Mouse (Mus musculus) cortical plate, adult 2 months (tissue): ENCODE data around the gene Kcnh7. TPM values are rescaled to one million over a fixed set of nuclear protein-coding genes. Genes with fewer than 3 reads are reported as not detected.

Experiments used
- H3K27ac ChIP-seq: fragments of 200-500 bp; 2 replicates; pipeline ENCODE4 v1.5.1; 2012; ENCODE audit warnings: low read length, control low read depth, inconsistent platforms; ENCODE audit not compliant: insufficient read depth
- H3K4me1 ChIP-seq: fragments of 200-500 bp; 2 replicates; pipeline ENCODE4 v1.6.1; 2011; ENCODE audit warnings: low read length; ENCODE audit not compliant: control insufficient read depth, insufficient read depth
- H3K4me3 ChIP-seq: fragments of 200-500 bp; 2 replicates; pipeline ENCODE4 v1.5.1; 2011; ENCODE audit warnings: mild to moderate bottlenecking, low read length, control low read depth; ENCODE audit not compliant: insufficient read depth
- CTCF ChIP-seq: fragments of 200-500 bp; IDR thresholded peaks from 2 replicates; pipeline ENCODE4 v1.5.1; 2011; ENCODE audit warnings: mild to moderate bottlenecking, control low read depth, low read length; ENCODE audit not compliant: insufficient read depth; ENCODE audit errors: extremely low read depth
- POLR2A ChIP-seq: fragments of 200-500 bp; IDR thresholded peaks from 2 replicates; pipeline ENCODE4 v1.6.1; 2011; ENCODE audit warnings: mild to moderate bottlenecking, low read length, control low read depth; ENCODE audit not compliant: insufficient read depth; ENCODE audit errors: extremely low read depth
- polyA plus RNA-seq: library from polyadenylated mRNA; depleted of rRNA; stranded (reverse); fragments of >200 nt; gene quantifications from 2 replicates; pipeline ENCODE4 v1.2.3, GENCODE M21; 2012

Gene Kcnh7
- polyA plus RNA-seq, 1 experiment, result 26.9 TPM

DNA sequence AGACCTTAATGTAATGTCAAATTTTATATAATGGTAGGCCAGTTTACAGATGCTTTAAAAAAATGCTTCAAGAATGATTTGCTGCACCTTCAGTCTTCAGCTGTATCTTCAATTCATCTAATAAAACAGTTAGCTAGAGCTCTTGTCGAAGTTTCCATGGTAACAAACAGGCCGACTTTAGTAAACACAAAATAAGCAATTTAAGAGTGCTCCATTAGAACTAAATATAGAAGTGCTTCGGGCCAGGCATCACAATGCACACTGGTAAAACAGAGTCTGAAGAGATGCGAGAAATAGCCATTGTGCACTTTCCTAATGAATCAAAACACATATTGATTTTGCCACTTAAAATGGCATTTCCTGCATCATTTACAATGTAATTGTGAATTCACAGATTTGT, 305.3 kb downstream of the Kcnh7 start:
- Histone ChIP-seq H3K4me3 (no peak overlapping the region), H3K4me1 (no peaks in the 10 kb centered on the region), H3K27ac (no peak overlapping the region)
- TF ChIP-seq CTCF (no peak), POLR2A (no peak)

- no peak for TF ChIP-seq POLR2A
- no peak overlapping the region for H3K27ac ChIP-seq
- H3K4me1 ChIP-seq, result no peaks in the 10 kb centered on the region
- H3K4me3 ChIP-seq, result no peak overlapping the region
Observed at GRCm38 (mm10) chr2:62855391-62855790, 328.7 kb downstream of the Kcnh7 start.

- no peaks in the 10 kb centered on the region; the same call in 1 of the 2 replicates for H3K4me1 ChIP-seq
- no peak overlapping the region for H3K27ac ChIP-seq
- no peak overlapping the region for H3K4me3 ChIP-seq
- TF ChIP-seq CTCF (no peak), POLR2A (no peak)
Observed at GRCm38 (mm10) chr2:62842630-62843029, 341.5 kb downstream of the Kcnh7 start.

GRCm38 (mm10) chr2:62834261-62834660, 349.8 kb downstream of the Kcnh7 start:
- Histone ChIP-seq H3K27ac (no peak overlapping the region), H3K4me1 (no peaks in the 10 kb centered on the region), H3K4me3 (no peak overlapping the region)
- TF ChIP-seq POLR2A, result no peak
- no peak for TF ChIP-seq CTCF

- no peaks in the 10 kb centered on the region for H3K4me1 ChIP-seq
- H3K4me3 ChIP-seq, result no peak overlapping the region
- H3K27ac ChIP-seq, result no peak overlapping the region
- TF ChIP-seq POLR2A, result no peak
Observed at GRCm38 (mm10) chr2:62819231-62819630, 364.9 kb downstream of the Kcnh7 start.

DNA sequence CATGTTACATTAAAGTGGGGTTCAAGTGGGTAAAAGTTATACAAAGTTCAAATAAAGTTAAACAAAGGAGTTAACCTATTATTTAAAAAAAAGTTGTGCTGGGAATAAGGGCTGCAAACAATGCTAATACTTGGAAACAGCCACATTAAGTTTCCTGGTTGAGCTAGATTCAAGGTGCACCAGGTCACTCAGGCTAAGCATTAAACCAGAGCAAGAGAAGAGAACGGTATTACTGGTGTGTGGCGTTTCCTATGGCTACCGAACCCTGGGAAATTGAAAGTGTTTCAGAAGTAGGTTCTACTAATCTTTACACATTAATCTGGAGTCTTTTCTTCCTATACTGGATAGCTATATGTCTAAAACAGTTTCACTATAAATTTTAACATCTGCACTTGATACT, 368.1 kb downstream of the Kcnh7 start:
- Histone ChIP-seq H3K4me3 (no peak overlapping the region), H3K4me1 (no peaks in the 10 kb centered on the region), H3K27ac (no peak overlapping the region)
- no peak for TF ChIP-seq POLR2A
- no peak for TF ChIP-seq CTCF

DNA sequence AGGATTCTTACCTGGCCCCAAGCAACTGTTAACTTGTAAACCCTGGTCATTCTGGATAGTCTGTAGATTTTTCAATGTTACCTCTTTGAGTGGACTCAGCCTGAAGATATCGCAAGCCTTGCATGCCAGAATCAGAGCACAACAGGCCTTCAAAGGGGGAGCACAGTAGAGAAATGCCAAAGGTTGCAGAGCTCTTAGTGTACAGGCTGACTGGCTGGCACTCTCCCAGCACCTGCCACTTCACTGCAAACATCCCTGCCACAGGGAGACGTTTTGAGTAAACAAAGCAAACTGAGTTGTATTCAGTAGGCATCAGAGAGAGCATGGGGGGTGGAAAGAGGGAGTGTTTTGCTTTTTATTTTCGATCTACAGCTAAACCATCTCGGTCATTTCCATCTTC, 375.3 kb downstream of the Kcnh7 start:
- Histone ChIP-seq H3K27ac (no peak overlapping the region), H3K4me3 (no peak overlapping the region), H3K4me1 (peaks cover 2% of the 10 kb centered on the region; the same call in 1 of the 2 replicates)
- TF ChIP-seq POLR2A (no peak), CTCF (no peak)

GRCm38 (mm10) chr2:62807476-62807882, 376.6 kb downstream of the Kcnh7 start:
- Histone ChIP-seq H3K4me3 (no peak overlapping the region), H3K27ac (no peak overlapping the region), H3K4me1 (peaks cover 2% of the 10 kb centered on the region; the same call in 1 of the 2 replicates)
- TF ChIP-seq POLR2A (no peak), CTCF (no peak)

GRCm38 (mm10) chr2:62806931-62807330, 377.2 kb downstream of the Kcnh7 start:
- no peak overlapping the region for H3K4me3 ChIP-seq
- TF ChIP-seq POLR2A (no peak), CTCF (no peak)
- H3K4me1 ChIP-seq, result peaks cover 2% of the 10 kb centered on the region; the same call in 1 of the 2 replicates
- H3K27ac ChIP-seq, result no peak overlapping the region

DNA sequence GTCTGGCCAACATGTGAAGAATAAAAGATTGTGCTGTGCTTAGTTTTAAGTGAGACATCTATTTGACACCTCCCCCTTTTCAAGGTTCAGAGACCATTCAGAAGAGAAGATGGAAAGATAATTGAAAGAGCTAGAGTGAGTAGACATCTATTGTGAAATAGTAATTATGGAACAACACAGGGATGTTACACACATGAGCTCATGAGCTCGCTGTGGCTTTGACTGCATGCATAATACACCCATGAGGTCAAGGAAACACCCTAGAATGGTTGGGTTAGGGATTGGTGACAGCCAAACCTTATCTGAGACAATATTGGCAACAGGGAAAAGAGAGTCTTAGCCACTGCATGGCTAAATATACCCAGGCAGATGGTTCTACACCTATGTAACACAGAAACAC, 380.1 kb downstream of the Kcnh7 start:
- H3K4me1 ChIP-seq, result peaks cover 2% of the 10 kb centered on the region; the same call in 1 of the 2 replicates
- H3K4me3 ChIP-seq, result no peak overlapping the region
- TF ChIP-seq POLR2A, result no peak
- no peak for TF ChIP-seq CTCF
- no peak overlapping the region for H3K27ac ChIP-seq

GRCm38 (mm10) chr2:62784460-62785038, 399.5 kb downstream of the Kcnh7 start:
- H3K27ac ChIP-seq, result no peak overlapping the region
- TF ChIP-seq POLR2A (no peak), CTCF (no peak)
- H3K4me1 ChIP-seq, result no peaks in the 10 kb centered on the region
- H3K4me3 ChIP-seq, result no peak overlapping the region
